Mouse (Mus musculus): Measurements from ENCODE around the gene Hoxc12. TPM values are rescaled to one million over a fixed set of nuclear protein-coding genes. Genes with fewer than 3 reads are reported as not detected.

Gene Hoxc12
- total RNA-seq, 2 experiments from 2014 or later: not detected

GRCm38 (mm10) chr15:102937036-102937666 lies 594 bp downstream of the Hoxc12 start:
- DNase-seq: no peak

- DNase-seq: no peak
These were observed 2.9 kb downstream of the Hoxc12 start for GRCm38 (mm10) chr15:102939256-102940155.

GRCm38 (mm10) chr15:102942739-102943467 lies 6.3 kb downstream of the Hoxc12 start:
- no peak for DNase-seq

- no peak for DNase-seq
These were observed 6.9 kb downstream of the Hoxc12 start for GRCm38 (mm10) chr15:102943468-102943813.

GRCm38 (mm10) chr15:102945185-102946077 lies 8.9 kb downstream of the Hoxc12 start:
- DNase-seq: no peak

- DNase-seq: no peak
These were observed 10.7 kb downstream of the Hoxc12 start for GRCm38 (mm10) chr15:102947276-102947675.

- no peak for DNase-seq
These were observed 12.3 kb downstream of the Hoxc12 start for GRCm38 (mm10) chr15:102948842-102949241.

GRCm38 (mm10) chr15:102949696-102950095 lies 13.1 kb downstream of the Hoxc12 start:
- DNase-seq: no peak

- DNase-seq: no peak
These were observed 14.3 kb downstream of the Hoxc12 start for GRCm38 (mm10) chr15:102950877-102951276.

GRCm38 (mm10) chr15:102953561-102953960 lies 17.0 kb downstream of the Hoxc12 start:
- DNase-seq: no peak

- DNase-seq: no peak
These were observed 17.8 kb downstream of the Hoxc12 start, which contains the start of gene Hoxc11 for GRCm38 (mm10) chr15:102954192-102955006. TSS of gene Hoxc11 (plus strand) at chr15:102954427.

- DNase-seq: no peak
These were observed 18.4 kb downstream of the Hoxc12 start for GRCm38 (mm10) chr15:102955007-102955382.

GRCm38 (mm10) chr15:102955833-102956640 lies 19.5 kb downstream of the Hoxc12 start:
- DNase-seq: no peak

GRCm38 (mm10) chr15:102956906-102957305 lies 20.3 kb downstream of the Hoxc12 start:
- DNase-seq: no peak

- no peak for DNase-seq
These were observed 23.2 kb downstream of the Hoxc12 start for GRCm38 (mm10) chr15:102959663-102960191.

GRCm38 (mm10) chr15:102961728-102962127 lies 25.2 kb downstream of the Hoxc12 start:
- no peak for DNase-seq

GRCm38 (mm10) chr15:102962492-102962891 lies 25.9 kb downstream of the Hoxc12 start:
- DNase-seq: no peak

- DNase-seq: no peak
These were observed 26.7 kb downstream of the Hoxc12 start for GRCm38 (mm10) chr15:102963259-102963658.
